Mouse (Mus musculus) embryonic stem cell, embryonic (primary cell): ENCODE measurements at regions not wholly inside any gene's neighbourhood (a gene's known extent, or its start where the extent isn't known, plus 50 kb on each side); places are given as distances from the start of the nearest gene placed in this dataset.
"Not testable (repeated sequence)": the region's sequence is repeated elsewhere in the genome, so short reads cannot be mapped to it uniquely, and the experiment has no call there.

Source experiments
- CTCF ChIA-PET, 4 experiments: fragments of 300-600 bp in 2 of 4; fragments of 350-600 bp in 2 of 4; sonication (Branson Sonifier 250); formaldehyde crosslinking; loops; one replicate each; lab custom pipeline; 2022; ENCODE audit warnings: inconsistent platforms in 2 of 4; lab: Charles Lee
- POLR2A ChIA-PET, 4 experiments: fragments of 300-600 bp in 2 of 4; fragments of 350-600 bp in 2 of 4; sonication (Branson Sonifier 250); formaldehyde crosslinking; loops; one replicate each; lab custom pipeline; 2022; ENCODE audit warnings: antibody characterized with exemption in 4 of 4, inconsistent platforms in 1 of 4; lab: Charles Lee

DNA sequence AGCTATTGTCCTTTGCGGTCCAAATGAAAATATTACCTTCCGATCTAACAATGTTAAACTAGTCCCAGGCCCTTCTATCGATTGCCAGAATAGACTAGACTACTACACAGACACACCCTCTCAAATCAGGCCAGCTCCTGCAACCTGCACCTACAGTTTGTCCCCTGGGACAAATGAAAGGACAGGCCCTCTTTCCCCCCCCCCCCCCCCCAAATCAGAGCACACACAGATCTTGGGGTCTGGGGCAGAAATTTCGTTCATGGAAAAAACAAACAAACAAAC is 77.8 kb downstream of the BC107364 start:
- CTCF ChIA-PET, POLR2A ChIA-PET: not testable (repeated sequence)

DNA sequence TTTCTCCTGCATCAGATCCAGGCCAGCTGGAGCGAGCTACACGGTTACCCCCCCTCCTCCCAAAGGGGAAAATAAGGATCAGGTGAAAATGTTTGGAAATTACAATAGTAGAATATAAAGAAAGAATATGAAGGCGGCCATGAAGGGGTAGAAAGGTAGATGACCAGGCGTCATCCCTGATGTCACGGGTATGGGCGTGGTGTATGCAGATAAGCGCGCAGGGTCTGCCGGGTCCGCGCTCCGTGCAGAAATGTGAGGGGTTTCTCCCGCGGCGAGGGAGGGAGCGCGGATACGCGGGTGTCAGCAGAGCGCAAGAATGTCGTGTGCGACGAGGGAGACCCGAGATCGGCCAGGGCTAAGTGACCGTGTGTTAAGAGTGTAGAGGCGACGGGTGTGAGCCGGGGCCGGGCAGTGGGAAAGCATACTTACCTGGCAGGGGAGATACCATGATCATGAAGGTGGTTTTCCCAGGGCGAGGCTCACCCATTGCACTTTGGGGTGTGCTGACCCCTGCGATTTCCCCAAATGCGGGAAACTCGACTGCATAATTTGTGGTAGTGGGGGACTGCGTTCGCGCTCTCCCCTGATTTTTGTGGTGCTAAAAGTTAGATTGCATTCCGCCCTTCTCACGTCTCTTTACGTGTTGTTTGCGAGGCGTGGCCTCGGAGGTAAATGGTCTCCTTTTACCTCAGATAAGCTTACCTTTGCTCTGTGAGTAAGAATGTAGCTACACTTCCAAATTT is 78.3 kb downstream of the BC107364 start:
- CTCF ChIA-PET = not testable (repeated sequence)

DNA sequence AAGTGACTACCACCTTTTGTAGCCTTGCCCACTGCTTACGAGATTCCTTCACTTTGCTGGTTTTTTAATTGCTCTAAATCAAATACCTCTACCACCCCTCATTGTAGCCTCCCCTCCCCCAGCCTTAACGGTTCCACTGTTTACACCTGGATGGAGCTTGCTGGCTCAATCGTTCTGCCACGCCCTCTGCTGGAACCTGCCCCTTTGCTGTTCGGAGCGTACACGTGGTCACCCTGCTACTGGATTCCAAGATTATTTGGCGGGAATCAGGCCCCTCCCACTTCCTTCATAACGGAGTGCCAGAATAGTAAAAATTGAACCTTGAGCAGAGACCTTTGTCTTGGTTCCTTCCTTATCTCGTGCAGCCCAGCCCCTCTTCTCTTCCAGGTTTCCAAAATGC is 68.8 kb upstream of the Fcgr1 start:
- POLR2A ChIA-PET = interaction anchor here (0.6 to 1.7 kb wide), 11 partner anchors 30 to 105 kb away, joined by 3 to 6 read pairs (median 4); no protein-coding TSS in a partner anchor
- CTCF ChIA-PET = interaction anchor here in 1 of 4 experiments (1.1 kb wide), 1 partner anchor 84 kb away, joined by 3 read pairs; no protein-coding TSS in a partner anchor

More for the DNA sequence above, 78.3 kb downstream of the BC107364 start:
- POLR2A ChIA-PET = not testable (repeated sequence)

DNA sequence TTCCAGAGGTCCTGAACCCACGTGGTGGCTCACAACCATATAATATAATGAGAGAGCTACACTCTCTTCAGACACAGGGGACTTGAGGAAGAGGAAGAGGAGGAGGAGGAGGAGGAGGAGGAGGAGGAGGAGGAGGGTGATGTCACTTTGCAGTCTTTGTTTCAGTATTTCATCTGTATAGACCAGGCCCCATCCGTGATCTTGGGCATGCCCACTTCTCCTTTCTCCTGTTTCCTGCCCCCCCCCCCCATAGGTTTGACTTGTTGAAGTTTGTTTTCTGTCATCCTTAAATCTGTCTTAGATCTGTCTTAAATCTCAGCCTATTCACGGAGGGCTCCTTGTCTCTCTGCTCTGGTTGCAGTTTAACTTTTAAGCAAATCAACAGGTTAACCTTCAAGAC is 67.0 kb upstream of the Fcgr1 start:
- POLR2A ChIA-PET = interaction anchor here in 2 of 4 experiments (0.7 to 1.3 kb wide), 5 partner anchors 24 to 145 kb away, joined by 3 to 5 read pairs (median 4); no protein-coding TSS in a partner anchor
- CTCF ChIA-PET = no interaction called here

DNA sequence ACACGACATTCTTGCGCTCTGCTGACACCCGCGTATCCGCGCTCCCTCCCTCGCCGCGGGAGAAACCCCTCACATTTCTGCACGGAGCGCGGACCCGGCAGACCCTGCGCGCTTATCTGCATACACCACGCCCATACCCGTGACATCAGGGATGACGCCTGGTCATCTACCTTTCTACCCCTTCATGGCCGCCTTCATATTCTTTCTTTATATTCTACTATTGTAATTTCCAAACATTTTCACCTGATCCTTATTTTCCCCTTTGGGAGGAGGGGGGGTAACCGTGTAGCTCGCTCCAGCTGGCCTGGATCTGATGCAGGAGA is 66.4 kb upstream of the Fcgr1 start:
- CTCF ChIA-PET = not testable (repeated sequence)
- POLR2A ChIA-PET = interaction anchor here in 1 of 4 experiments (1.0 kb wide), 1 partner anchor 38 kb away, joined by 4 read pairs; no protein-coding TSS in a partner anchor

DNA sequence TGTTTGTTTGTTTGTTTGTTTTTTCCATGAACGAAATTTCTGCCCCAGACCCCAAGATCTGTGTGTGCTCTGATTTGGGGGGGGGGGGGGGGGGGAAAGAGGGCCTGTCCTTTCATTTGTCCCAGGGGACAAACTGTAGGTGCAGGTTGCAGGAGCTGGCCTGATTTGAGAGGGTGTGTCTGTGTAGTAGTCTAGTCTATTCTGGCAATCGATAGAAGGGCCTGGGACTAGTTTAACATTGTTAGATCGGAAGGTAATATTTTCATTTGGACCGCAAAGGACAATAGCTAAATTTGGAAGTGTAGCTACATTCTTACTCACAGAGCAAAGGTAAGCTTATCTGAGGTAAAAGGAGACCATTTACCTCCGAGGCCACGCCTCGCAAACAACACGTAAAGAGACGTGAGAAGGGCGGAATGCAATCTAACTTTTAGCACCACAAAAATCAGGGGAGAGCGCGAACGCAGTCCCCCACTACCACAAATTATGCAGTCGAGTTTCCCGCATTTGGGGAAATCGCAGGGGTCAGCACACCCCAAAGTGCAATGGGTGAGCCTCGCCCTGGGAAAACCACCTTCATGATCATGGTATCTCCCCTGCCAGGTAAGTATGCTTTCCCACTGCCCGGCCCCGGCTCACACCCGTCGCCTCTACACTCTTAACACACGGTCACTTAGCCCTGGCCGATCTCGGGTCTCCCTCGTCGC is 65.9 kb upstream of the Fcgr1 start:
- CTCF ChIA-PET, POLR2A ChIA-PET: not testable (repeated sequence)

DNA sequence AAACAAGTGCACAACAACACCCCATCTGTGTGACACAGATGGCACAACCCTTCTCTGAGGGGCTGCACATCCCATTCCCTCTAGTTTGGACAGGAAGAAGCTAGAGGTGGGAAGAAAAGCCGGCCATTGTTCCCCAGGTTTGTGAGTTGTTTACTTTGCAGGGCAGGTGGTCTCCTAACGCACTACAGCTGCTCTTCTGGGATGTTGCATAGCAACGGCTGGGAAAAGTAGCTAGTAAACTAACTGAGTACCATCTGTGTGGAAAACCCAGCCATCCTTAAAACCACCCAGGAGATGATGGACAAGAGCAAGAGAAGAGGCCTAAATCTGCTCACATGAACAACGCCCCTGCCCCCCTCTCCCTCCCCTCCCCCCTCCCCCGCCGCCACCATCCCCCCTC is 57.9 kb upstream of the Fcgr1 start:
- POLR2A ChIA-PET = not testable (repeated sequence)

DNA sequence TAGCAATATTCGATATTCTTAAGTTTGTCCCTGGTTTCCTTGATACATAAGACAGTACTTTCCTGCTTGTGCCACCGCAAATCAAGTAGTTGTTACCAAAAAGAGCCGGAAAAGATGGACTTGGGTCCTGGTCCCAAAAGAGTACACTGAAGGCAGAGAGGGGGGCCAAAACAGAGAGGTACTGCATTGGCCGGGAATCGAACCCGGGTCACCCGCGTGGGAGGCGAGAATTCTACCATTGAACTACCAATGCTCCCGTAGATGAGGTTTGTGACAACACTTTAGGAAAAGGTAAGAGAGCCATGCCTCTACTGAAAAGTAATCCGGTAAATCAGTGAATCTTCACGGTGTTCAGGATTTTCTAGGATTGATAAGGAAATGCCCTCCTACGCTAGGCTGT is 57.2 kb upstream of the Fcgr1 start:
- CTCF ChIA-PET, POLR2A ChIA-PET: not testable (repeated sequence)

More for the DNA sequence above, 57.9 kb upstream of the Fcgr1 start:
- CTCF ChIA-PET = not testable (repeated sequence)

DNA sequence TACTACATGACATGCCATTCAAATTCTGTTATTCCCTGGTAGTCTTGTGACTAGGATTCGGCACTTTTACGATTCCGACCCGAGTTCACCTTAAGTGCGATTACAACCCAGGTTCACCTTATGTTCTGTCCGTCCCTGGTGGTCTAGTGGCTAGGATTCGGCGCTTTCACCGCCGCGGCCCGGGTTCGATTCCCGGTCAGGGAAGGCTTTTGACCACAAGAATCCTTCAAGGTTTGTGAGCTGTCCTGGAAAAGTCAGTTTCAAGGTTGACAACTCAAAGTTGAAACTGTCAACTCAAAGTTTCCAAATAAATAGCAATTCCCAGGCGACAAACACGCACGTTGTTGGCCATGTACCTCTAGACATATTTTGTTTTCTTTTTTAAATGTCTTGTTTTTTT is 52.8 kb upstream of the Fcgr1 start:
- CTCF ChIA-PET, POLR2A ChIA-PET: not testable (repeated sequence)

DNA sequence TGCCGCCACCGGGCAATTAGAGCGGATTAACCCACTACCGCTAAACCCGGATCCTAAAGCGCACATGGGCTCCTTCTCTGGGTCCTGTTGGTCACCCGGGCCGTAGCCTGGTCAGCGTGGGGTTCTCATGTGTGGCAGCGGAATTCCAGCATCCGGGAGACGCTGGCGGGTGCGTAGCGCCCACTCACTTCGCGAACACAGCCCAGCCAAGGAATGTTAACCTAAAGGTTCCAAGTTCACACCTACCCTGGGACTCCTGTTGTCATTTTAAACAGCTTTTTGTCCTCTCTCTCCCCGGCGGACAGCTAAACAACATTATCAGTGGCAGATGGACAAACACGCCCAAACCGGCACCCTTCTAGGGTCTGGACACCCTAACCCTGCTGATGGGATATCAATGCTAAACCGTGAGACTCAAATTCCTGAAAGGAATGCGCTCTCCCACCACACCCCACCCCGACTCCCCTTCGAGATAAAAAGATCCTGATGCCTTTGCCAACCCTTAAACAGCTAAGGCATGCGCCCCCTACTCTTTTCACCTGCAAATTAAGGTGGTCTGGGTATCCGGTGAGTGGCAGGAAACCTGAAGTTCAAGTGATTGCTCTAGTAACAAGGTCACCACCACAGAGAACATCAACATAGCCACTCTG is 49.8 kb upstream of the Fcgr1 start:
- ChIA-PET CTCF (interaction anchor here in 2 of 4 experiments (0.7 to 1.2 kb wide), 2 partner anchors 10 to 60 kb away, joined by 3 to 4 read pairs; no protein-coding TSS in a partner anchor), POLR2A (interaction anchor here (0.6 to 2.5 kb wide), 17 partner anchors 10 to 78 kb away, joined by 3 to 17 read pairs (median 6); partner anchors contain the start of genes Hist2h2bb (in 2 of the 4) and Hist2h3b (in 1 of the 4))
